Mouse (Mus musculus): ENCODE measurements around the gene Ube2b. TPM values are rescaled to one million over a fixed set of nuclear protein-coding genes. Genes with fewer than 3 reads are reported as not detected.

Gene Ube2b
- polyA plus RNA-seq, 1 experiment, result 122 TPM

GRCm38 (mm10) chr11:51938817-51939589, 61.6 kb downstream of the Ube2b start:
- 49% methylated on average over 12 of the region's 12 CpGs for WGBS
- Histone ChIP-seq H3K4me1 (ENCODE audit: control insufficient read depth, insufficient read depth, low read length) (peaks cover 18% of the 10 kb centered on the region), H3K27ac (ENCODE audit: control insufficient read depth, insufficient read depth, low read depth, low read length, poor library complexity) (peak overlapping the region; percentile 75), H3K4me3 (replicated peaks; ENCODE audit: control insufficient read depth, low read depth, low read length) (no peak overlapping the region)
- TF ChIP-seq POLR2A (IDR thresholded peaks at IDR 0.05; ENCODE audit: borderline replicate concordance, control insufficient read depth, low read depth, low read length), result no peak
- TF ChIP-seq CTCF (IDR thresholded peaks at IDR 0.05; ENCODE audit: control insufficient read depth, insufficient read depth, low read length), result no peak

- TF ChIP-seq POLR2A (IDR thresholded peaks at IDR 0.05; ENCODE audit: borderline replicate concordance, control insufficient read depth, low read depth, low read length) (no peak), CTCF (IDR thresholded peaks at IDR 0.05; ENCODE audit: control insufficient read depth, insufficient read depth, low read length) (no peak)
- Histone ChIP-seq H3K4me3 (replicated peaks; ENCODE audit: control insufficient read depth, low read depth, low read length) (no peak overlapping the region), H3K27ac (ENCODE audit: control insufficient read depth, insufficient read depth, low read depth, low read length, poor library complexity) (peak overlapping the region; percentile 26; the same call in 1 of the 2 replicates), H3K4me1 (ENCODE audit: control insufficient read depth, insufficient read depth, low read length) (peaks cover 17% of the 10 kb centered on the region)
- WGBS, result 60% methylated on average over 6 of the region's 6 CpGs
These were observed 63.2 kb downstream of the Ube2b start for GRCm38 (mm10) chr11:51937361-51937781.

GRCm38 (mm10) chr11:51935636-51936434, 64.7 kb downstream of the Ube2b start:
- no peak for TF ChIP-seq POLR2A (IDR thresholded peaks at IDR 0.05; ENCODE audit: borderline replicate concordance, control insufficient read depth, low read depth, low read length)
- 0 out of 2 replicates have a peak, but pooled peaks have one; percentile 14 for TF ChIP-seq CTCF (IDR thresholded peaks at IDR 0.05; ENCODE audit: control insufficient read depth, insufficient read depth, low read length)
- peaks cover 19% of the 10 kb centered on the region for H3K4me1 ChIP-seq (ENCODE audit: control insufficient read depth, insufficient read depth, low read length)
- WGBS, result 25% methylated on average over 5 of the region's 5 CpGs
- H3K4me3 ChIP-seq (replicated peaks; ENCODE audit: control insufficient read depth, low read depth, low read length), result no peak overlapping the region
- H3K27ac ChIP-seq (ENCODE audit: control insufficient read depth, insufficient read depth, low read depth, low read length, poor library complexity), result no peak overlapping the region

Other genes starting within 250 kb of the Ube2b start
- gene Sec24a, start 237.1 kb downstream of the Ube2b start, polyA plus RNA-seq (2011; ENCODE audit: insufficient read depth, insufficient read length, low replicate concordance, missing spikeins), result 4.0 and 4.3 TPM in 2 replicates
- 5.7 and 9.3 TPM in 2 replicates for gene Sar1b, start 237.1 kb downstream of the Ube2b start, polyA plus RNA-seq (2011; ENCODE audit: insufficient read depth, insufficient read length, low replicate concordance, missing spikeins)
- 5.5 and 5.9 TPM in 2 replicates for gene Jade2, start 143.1 kb downstream of the Ube2b start, polyA plus RNA-seq (2011; ENCODE audit: insufficient read depth, insufficient read length, low replicate concordance, missing spikeins)
- gene Cdkn2aipnl, start 33.1 kb downstream of the Ube2b start, polyA plus RNA-seq (2011; ENCODE audit: insufficient read depth, insufficient read length, low replicate concordance, missing spikeins), result 20.9 and 27.8 TPM in 2 replicates
- 4.8 and 6.7 TPM in 2 replicates for gene Cdkl3, start 3.5 kb upstream of the Ube2b start, polyA plus RNA-seq (2011; ENCODE audit: insufficient read depth, insufficient read length, low replicate concordance, missing spikeins)
- gene Ppp2ca, start 97.9 kb upstream of the Ube2b start, polyA plus RNA-seq (2011; ENCODE audit: insufficient read depth, insufficient read length, low replicate concordance, missing spikeins), result 29.8 and 38.0 TPM in 2 replicates
- not detected in 2 replicates for gene Olfr1373, start 144.8 kb upstream of the Ube2b start, polyA plus RNA-seq (2011; ENCODE audit: insufficient read depth, insufficient read length, low replicate concordance, missing spikeins)
- gene Olfr1371, start 213.2 kb upstream of the Ube2b start, polyA plus RNA-seq (2011; ENCODE audit: insufficient read depth, insufficient read length, low replicate concordance, missing spikeins), result not detected in 2 replicates
- 102 and 171 TPM in 2 replicates for gene Skp1a, start 231.2 kb upstream of the Ube2b start, polyA plus RNA-seq (2011; ENCODE audit: insufficient read depth, insufficient read length, low replicate concordance, missing spikeins)